Mouse (Mus musculus): ENCODE data around the gene Syne3. TPM values are rescaled to one million over a fixed set of nuclear protein-coding genes. Genes with fewer than 3 reads are reported as not detected.

The Syne3 gene
- total RNA-seq, 2 experiments from 2014 or later = 6.2 to 7.1 TPM

DNA sequence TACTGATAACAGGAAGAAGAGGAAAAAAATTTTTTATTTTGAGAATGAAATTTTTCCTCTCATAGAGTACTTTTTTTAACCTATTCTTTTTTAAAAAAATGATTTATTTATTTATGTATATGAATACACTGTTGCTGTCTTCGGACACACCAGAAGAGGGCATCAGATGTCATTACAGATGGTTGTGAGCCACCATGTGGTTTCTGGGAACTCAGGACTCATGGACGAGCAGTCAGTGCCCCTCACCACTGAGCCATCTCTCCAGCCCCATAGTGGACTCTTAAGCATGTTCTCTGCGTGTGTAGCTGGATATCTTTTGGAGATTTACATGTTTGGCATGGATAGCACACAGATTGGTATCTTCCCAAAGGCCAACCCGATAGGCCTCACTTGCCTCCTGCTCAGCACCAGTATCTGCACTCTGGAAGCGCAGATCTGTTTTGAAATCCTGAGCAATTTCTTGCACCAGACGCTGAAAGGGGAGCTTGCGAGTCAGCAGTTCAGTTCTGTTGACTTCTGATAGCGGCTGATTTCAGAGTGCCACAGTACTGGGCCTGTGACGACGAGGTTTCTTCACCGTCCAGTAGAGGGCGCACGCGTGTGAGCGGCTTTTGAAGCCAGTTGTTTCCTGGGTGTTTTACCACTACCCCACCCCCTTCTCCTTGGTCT is 17.8 kb upstream of the Syne3 start:
- intact Hi-C loops (cut with DNase I) = loop anchor here (5.0 kb wide), 1 partner anchor 285 kb away; no protein-coding TSS in a partner anchor

GRCm38 (mm10) chr12:105025947-105026586 is 16.5 kb upstream of the Syne3 start:
- intact Hi-C loops (cut with DNase I) = loop anchor here (1.0 to 5.0 kb wide), 2 partner anchors 74 to 284 kb away; no protein-coding TSS in a partner anchor
- DNase-seq (ENCODE audit: low spot score) = no peak

More for the DNA sequence above, 17.8 kb upstream of the Syne3 start:
- DNase-seq (ENCODE audit: low spot score) = peak; percentile 41

- intact Hi-C loops (cut with DNase I) = loop anchor here (1.0 to 5.0 kb wide), 2 partner anchors 73 to 283 kb away; no protein-coding TSS in a partner anchor
- no peak for DNase-seq (ENCODE audit: low spot score)
Measured at GRCm38 (mm10) chr12:105025271-105025946, 15.8 kb upstream of the Syne3 start.

DNA sequence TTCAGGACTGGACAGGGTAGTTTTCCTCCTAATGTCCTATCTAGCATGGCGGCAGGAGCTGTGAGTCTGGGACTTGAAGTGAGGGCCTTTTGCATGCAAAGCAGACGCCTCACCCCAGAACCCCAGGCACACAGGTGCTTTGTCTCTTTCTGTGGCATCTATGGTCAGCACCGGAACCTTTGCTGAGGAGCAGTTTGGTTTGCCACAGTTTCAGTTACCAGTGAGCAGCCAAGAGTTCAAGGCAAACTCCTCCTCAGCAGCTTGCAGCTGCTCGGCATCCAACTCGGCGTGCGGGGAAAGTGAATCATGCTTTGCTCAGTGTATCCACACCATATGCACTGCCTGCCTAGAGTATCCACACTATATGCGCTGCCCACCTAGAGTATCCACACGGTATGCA is 13.2 kb upstream of the Syne3 start:
- DNase-seq (ENCODE audit: low spot score) = no peak
- intact Hi-C loops (cut with DNase I) = no loop called here

DNA sequence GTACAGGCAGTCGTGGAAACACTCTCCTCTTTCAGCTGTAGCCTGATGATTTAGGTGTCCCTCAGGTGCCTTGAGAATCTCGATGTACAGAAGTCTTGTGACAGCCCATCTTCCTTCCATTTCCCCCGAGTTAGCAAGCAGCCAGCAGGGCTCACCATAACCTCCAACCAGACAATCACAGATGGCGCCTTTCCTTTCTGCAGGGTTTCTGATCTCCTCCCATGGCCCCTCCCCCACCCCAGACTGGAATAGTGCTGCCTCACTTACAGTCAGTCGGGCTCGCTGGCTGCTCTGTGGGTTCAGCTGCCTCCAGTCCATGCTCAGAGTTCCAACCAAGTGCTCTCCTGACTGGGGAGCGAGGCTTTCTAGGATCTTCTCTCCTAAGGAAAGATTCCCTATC is 12.5 kb upstream of the Syne3 start:
- no peak for DNase-seq (ENCODE audit: low spot score)
- intact Hi-C loops (cut with DNase I) = no loop called here

DNA sequence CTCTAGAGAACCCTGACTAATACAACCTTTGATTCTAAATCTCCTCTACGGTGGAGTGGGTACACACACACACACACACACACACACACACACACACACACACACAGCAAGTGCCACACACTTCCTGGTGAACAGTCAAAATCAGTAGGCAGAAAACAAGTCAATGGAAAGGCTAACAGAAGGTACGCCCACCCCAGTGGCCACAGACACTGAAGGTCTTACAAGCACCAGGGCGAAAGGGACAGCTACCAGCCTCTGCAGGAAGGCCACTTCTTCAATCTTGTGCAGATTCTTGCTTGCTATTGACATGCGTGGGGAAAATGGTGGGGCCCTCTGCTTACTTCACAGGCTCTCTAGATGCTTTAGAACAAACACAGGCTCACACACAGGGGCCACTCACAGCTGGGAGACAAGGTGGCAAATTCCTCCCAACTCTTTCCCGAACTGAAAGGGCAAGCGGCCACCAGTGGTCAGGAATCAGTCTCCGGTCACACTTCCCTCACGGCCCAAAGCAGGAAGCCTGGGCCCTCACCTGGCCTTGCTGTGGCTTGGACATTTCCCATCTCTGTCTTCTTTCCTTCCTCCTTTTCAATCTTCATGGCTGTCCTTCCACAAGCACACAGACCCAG is 11.9 kb upstream of the Syne3 start:
- intact Hi-C loops (cut with DNase I) = no loop called here

GRCm38 (mm10) chr12:105019359-105020219 is 10.0 kb upstream of the Syne3 start:
- intact Hi-C loops (cut with DNase I) = no loop called here
- peak; percentile 55 for DNase-seq (ENCODE audit: low spot score)

More for the DNA sequence above, 11.9 kb upstream of the Syne3 start:
- no peak for DNase-seq (ENCODE audit: low spot score)

DNA sequence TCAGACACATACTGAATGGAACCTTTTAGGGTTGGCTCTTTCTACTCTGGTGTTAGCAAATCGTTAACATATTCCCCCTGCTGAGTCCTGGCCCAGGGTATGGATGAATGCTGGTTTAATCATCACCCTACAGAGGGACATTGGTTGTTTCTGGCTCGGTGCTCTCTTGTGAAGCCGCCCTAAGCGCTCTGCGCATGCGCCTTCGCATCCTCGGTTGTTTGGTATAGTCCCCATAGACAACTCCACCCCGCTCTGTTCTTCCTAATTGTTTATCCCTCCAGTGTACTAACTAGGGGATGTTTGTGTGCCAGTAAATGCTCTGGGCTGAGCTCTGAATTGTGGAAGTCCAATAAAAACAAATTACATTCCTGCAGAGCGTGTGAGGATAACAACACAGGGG is 7.0 kb upstream of the Syne3 start:
- intact Hi-C loops (cut with DNase I) = no loop called here
- DNase-seq (ENCODE audit: low spot score) = no peak

GRCm38 (mm10) chr12:105016199-105016598 is 6.6 kb upstream of the Syne3 start:
- intact Hi-C loops (cut with DNase I) = no loop called here
- no peak for DNase-seq (ENCODE audit: low spot score)

GRCm38 (mm10) chr12:105013065-105013464 is 3.5 kb upstream of the Syne3 start:
- peak; percentile 78 for DNase-seq (ENCODE audit: low spot score)
- intact Hi-C loops (cut with DNase I) = no loop called here

- intact Hi-C loops (cut with DNase I) = no loop called here
- no peak for DNase-seq (ENCODE audit: low spot score)
Measured at GRCm38 (mm10) chr12:105012314-105012713, 2.7 kb upstream of the Syne3 start.

- no peak for DNase-seq (ENCODE audit: low spot score)
- intact Hi-C loops (cut with DNase I) = no loop called here
Measured at GRCm38 (mm10) chr12:105011589-105011988, 2.0 kb upstream of the Syne3 start.

DNA sequence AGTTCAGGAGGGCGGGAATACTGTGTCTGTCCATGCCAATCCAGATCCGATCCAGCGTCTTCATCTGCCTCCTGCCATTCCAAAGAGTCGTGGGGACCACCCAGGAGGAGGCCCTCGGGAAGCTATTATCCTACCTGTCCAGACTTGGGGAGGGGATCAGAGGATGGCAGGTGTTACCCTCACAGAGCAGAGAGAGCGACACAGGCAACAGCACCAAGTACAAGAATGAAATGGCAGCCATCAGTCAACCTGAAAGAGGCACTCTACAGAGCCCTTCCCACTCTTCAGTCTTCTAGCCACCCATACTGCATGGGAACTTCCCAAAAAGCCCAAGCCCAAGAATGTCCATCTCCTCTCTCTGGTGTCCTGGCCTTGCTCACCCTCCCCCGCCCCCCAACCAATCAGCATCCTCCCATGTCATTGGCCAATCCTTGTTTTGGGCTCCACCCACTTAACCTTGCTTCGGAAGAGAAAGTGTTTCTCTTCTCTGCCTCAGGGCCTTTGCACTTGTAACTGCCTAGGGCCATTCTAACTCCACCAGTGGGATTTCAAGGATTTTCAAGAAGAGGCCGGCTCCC is 693 bp upstream of the Syne3 start:
- no peak for DNase-seq (ENCODE audit: low spot score)
- intact Hi-C loops (cut with DNase I) = no loop called here

DNA sequence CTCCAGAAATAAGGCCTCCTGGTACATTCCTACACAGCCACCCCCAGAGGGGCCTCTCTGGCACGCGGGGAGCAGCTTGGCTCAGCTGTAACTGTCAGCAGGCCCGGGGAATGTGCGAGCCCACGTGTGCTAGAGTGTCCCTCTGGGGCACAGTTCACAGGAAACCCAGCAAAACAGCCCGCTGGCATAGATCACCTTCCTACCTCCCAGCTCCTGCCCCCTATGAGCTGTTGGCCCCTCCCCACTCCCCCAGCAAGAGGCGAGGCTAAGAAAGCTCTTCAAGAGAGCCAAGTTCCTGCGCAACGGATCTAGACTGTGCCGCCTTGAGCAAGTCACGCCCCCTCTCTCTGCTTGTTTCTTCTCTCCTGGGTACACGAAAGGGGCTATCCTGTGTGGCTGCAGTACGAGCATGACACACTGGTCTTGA is 844 bp downstream of the Syne3 start:
- intact Hi-C loops (cut with DNase I) = no loop called here
- peak; percentile 35 for DNase-seq (ENCODE audit: low spot score)

GRCm38 (mm10) chr12:105008150-105008549 is 1.5 kb downstream of the Syne3 start:
- DNase-seq (ENCODE audit: low spot score) = no peak
- intact Hi-C loops (cut with DNase I) = no loop called here

DNA sequence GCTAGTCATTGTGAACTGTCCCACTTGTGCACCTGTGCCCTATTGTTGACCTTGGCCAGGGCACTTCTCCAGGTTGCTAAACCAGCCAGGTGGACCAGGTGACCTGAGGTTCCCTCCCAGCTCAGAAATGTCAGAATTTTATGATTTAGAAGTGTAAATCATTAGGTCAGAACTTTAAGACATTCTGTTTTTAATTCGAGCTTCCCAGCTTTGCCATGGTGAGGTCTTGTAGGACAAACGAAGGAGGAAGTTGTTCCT is 4.0 kb downstream of the Syne3 start:
- DNase-seq (ENCODE audit: low spot score) = no peak
- intact Hi-C loops (cut with DNase I) = no loop called here

- intact Hi-C loops (cut with DNase I) = no loop called here
Measured at GRCm38 (mm10) chr12:105004956-105005714, 4.5 kb downstream of the Syne3 start.

DNA sequence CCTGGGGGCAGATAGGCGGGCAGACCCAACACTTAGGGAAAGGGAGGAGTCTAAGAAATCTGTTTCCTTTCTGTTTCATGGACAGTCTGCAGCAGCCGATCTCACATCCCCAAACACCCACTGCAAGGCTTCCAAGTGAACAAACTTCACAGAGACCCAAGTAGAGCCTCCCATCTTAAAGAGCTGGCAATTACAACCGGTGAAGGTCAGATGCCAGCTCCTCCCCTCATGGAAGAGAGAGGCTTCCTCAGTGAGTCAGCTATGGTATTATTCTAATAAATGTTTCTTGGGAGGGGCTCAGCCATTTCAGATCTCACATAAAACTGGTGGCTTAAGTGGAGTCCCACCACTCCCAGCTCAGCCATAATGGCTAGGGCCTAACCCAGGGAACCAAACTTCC is 5.9 kb downstream of the Syne3 start:
- intact Hi-C loops (cut with DNase I) = no loop called here
- no peak for DNase-seq (ENCODE audit: low spot score)

More at GRCm38 (mm10) chr12:105004956-105005714, 4.5 kb downstream of the Syne3 start:
- DNase-seq (ENCODE audit: low spot score) = no peak

- intact Hi-C loops (cut with DNase I) = no loop called here
Measured at GRCm38 (mm10) chr12:105003158-105003557, 6.5 kb downstream of the Syne3 start.

More at GRCm38 (mm10) chr12:105003158-105003557, 6.5 kb downstream of the Syne3 start:
- no peak for DNase-seq (ENCODE audit: low spot score)
